Mouse (Mus musculus): ENCODE data around the gene Rfxank. TPM values are rescaled to one million over a fixed set of nuclear protein-coding genes. Genes with fewer than 3 reads are reported as not detected.

The Rfxank gene
- total RNA-seq, 2 experiments from 2014 or later = 18.0 to 23.9 TPM

DNA sequence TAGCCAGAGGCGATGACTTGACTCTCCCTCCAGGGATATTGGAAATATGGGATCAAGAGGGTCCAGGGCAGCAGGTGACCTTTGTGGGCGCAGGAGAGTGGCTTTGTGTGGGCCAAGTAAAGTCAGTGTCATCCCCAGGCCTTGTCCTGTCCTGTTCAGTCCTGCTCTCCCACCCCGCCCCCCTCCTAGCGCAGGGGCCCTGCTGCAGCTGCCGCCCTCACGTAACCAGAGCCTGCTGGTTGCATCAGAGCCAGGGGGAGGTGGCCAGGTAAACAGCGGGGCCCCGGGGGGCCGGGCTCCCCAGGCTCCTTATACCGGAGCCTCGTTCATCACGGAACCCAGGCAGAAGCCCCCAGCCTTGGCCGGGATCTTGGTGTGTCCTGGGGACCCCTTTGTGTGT, 11.2 kb upstream of the Rfxank start:
- DNase-seq = no peak

DNA sequence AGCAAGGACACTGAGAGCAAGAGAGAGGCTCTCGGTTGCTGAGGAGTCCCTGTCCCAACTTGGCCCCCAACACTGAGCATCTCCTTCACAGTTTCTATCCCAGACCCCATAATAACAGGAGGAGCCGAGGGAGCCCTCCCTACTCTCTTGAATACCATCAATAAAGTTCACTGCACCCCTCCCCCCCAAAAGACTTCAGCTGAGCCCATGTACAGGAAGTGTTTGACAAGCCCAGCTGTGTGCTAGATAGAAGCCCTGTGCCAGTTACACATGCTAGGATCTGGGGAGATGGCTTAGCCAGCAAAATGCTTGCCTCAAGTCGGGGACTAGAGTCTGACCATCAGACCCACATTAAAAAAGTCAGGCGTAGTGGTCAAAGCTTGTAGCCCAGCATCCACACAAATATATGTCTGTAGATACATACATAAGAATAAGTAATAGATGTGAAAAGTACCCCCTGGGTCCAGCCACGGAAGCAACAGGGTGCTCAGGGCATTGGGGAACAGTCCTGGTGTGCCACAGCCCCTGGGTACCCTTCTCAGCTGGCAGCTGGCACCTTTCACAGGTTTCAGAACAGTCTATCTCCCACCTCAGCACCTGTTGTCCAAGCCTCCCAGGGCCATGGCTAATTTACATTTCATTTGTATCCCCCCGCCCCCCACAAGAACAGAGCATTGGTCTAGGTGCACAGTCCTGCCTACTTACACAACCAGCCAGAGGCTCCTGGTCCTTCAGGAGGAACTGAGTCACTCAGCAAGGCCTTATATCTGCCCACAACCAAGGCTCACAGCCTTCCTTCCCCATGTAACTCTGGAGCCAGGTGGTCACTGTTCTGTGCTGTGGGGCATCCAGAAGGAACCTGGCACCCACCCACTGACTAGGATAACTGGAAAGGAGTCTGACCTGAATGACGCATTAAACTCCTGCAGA, 9.0 kb upstream of the Rfxank start:
- no peak for DNase-seq

DNA sequence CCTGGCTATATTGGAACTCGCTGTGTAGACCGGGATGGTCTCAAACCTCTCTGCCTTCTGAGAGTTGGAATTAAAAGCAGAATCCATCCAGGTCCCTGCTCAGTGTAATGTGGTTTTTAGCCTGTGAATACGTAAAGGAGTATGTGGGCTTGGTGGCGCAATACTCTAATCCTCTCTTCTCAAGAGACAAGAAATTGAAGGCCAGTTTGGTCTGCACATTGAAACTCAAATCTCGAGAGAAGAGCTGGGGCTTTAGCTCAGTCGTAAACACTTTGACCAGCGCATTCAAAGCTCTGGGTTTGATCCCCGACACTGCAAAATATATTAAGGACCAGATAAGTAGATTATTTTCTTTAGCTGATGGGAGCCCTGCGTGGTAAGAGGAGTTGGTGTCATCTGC, 1.0 kb upstream of the Rfxank start:
- peak; percentile 10 for DNase-seq

DNA sequence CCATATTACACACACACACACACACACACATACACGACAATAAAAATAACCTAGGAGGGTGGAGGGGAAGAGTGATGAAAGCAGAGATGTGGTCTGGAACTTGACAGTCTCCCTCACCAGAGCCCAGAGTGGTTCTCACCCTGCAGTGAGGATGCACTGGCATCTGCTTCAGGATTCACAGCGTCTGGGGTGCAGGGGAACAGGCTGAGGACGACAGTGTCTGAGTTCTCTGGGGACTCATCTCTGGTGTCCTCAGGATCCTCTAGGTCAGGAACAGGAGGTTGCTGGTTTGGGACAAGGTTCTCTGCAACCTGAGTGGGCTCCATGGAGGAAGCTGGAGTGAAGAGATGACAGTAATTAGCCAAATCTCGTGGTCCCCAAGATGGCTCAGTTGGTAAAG, 1.1 kb downstream of the Rfxank start:
- DNase-seq = no peak

DNA sequence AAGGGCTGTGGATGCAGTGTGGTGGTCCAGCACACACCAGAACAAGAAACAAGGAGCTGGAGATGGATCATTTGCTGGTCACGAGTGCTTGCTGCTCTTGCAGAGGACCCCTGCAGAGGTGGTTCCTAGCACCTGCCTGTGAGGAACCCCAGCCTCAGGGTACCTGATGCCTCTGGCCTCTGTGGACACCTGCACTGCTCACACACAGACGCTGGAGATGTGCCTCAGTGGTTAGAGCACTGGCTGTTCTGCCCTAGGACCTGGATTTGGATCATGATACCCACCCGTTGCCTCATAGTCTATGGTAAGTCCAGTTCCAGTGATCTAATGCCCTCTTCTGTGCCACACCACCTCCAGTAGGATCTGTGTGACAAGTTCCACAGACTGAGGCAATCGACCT, 2.4 kb downstream of the Rfxank start:
- no peak for DNase-seq

GRCm38 (mm10) chr8:70134931-70135330, 4.0 kb downstream of the Rfxank start:
- no peak for DNase-seq

DNA sequence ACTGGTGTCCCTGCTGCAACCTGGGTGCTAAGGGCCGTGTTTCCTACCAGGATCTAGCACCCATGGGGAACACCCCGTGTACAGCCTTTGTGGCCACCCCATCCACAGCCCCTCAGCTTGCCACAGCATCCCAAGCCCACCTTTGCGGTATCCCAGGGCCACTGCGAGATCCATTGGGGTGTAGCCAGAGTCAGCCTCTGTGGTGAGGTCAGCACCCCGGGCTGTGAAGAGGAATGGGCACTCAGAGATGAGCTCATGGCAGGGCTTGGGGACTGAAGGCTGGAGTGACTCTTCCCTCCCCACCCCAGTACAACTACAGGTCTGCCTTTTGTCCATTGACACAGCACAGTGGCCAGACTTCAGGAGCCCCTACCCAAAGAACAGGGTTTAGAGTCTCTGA, 4.9 kb downstream of the Rfxank start:
- DNase-seq = no peak

DNA sequence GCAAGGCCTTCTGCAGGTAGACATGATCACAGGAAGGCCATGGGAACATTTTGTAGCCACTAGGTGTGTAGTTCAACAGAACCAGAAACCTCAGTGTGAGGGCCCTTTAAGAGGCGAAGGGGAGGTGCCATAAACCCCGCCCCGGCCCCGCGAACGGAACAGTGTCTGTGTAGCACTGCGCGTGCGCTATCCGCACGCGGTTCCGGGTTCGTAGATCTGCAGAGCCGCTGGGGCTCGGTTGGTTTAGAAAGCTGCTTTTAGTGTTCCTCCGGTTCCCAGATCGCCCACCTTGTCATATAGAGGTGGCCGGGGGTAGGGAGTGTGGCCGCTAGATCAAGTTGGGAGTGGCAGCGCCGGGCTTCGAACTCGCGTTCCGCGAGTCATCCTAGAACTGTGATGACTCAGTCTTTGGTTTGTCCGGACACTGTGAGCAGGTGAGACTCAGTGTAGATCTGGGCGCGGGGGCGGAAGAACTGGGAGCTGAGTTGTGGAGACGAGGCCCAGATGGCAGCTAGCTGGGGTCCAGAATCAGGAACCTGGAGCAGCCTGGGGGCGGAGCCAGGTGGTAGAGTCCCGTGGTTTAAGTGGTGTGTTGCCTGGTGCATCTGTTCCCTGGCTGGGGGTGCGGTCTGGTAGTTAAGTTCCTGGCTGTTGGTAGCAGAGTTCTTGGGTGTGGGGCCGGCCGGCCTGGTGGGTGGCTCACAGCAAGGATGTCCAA, 7.6 kb downstream of the Rfxank start, which contains the start of gene Nr2c2ap:
TSS of gene Nr2c2ap (plus strand) at position 168 of the 718 bp plus-strand sequence.
- peak; percentile 91 for DNase-seq

- no peak for DNase-seq
Measured at GRCm38 (mm10) chr8:70130066-70130465, 8.9 kb downstream of the Rfxank start.

DNA sequence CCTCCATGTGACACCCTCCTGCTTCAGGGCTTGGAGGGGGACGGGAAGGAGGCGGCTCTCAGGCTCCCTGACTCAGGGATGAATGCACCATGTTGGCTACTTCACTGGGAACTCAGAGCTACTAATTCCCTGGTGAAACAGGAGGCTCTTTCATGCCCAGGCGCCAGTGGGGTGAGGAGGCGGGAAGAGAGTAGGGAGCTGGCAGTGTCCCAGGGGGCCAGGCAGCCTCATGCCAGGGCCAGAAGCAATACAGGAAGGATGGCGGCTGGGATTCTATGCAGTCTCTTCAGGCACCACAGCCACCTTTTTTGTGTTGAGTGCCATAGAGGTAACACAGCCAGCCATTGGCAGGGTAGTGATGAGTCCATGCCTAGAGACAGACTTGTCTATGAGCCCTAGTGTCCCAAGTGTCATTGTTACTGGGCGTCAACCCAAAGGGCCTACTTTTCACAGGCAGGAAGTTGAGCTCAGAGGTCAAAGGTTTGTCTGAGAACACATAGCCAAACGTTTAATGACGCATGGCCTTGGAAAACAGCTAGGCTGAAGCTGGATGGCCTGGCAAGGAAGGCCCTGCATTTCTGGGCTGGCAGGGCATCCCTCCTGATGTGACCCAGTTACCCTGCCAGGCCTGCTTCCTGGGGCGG, 9.5 kb downstream of the Rfxank start:
- DNase-seq = peak; percentile 77

GRCm38 (mm10) chr8:70128435-70128834, 10.5 kb downstream of the Rfxank start:
- peak; percentile 86 for DNase-seq

GRCm38 (mm10) chr8:70124992-70125391, 14.0 kb downstream of the Rfxank start:
- no peak for DNase-seq

DNA sequence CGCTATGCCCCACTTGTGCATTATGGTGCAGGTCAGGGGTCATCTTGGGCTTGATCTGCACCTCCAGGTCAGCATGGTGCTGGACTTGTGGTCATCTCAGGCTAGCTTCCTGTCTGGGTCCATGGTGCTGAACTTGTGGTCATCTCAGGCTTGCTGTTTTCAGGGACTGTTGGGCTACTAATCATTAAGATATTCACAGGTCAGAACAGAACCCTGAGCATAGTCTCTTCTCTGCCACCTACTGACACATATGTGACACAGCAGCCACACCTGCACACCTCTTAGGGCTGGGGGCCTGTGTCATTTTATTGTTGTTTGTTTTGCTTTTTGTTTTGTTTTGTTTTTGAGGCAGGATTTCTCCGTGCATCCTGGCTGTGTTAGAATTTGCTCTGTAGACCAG, 16.1 kb downstream of the Rfxank start:
- DNase-seq = no peak

DNA sequence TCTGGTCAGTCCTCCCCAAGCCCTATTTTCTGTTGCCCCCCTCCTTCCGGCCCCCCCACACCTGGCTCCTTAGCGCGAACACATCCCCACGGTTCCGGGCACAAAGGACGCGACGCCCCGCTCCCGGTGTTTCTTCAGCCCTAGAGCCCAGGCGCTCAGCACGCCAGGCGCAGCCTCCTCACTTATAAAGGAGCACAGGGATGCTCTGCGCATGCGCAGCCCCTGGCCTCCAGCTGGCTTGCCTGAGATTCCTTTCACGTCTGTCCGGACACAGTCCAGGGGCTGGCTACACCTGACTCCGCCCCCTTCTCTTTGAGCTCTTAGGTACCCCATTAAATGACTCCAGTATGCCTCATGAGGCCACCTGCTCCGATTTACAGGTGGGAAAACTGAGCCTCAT, 18.3 kb downstream of the Rfxank start, which contains the start of gene Ncan:
TSS of gene Ncan (minus strand) at position 207 of the 400 bp plus-strand sequence.
- DNase-seq = peak; percentile 74

DNA sequence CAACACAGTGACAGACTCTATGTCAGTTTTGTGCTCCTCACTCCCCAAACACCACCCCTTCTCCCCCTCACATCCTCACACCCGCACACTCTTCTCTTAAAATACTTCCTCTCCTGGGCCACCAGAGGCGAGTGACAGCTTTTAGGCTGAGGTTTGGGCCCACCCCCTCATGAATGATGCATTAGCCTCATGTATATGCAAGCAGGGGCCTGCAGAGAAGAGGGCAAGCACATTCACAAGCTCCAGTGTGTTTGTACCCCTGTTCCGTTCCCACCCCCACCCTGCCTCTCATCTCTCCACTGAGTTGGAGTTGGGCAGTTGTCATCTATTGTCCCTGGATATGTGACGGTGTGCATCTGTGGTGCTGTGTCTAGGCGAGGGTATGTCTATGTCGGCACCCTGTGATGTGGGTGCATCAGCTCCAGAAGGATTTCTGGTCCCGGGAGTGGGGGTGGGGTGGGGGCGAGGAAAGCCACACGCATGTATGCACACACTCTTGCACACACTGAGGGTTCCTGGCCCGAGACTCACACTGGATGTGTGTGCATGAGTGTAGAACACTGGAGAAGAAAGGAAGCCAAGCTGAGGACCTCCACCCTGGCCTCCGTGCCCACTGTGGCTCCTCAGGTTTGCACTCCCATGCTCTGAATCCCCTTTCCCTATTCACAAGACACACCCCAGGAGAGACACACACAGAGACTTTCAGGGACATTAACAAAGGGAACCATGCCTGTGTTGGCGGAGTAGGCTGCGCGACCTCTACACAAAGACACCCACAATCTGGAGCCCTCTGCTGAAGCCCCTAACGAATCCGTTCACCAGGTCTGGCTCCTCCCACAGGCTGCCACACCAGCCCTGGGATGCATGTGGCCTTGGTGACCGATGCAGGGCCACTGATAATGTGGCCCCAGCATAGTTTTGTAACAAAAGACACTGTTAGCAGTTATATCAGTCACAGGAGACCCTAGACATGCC, 19.9 kb downstream of the Rfxank start:
- DNase-seq = no peak

DNA sequence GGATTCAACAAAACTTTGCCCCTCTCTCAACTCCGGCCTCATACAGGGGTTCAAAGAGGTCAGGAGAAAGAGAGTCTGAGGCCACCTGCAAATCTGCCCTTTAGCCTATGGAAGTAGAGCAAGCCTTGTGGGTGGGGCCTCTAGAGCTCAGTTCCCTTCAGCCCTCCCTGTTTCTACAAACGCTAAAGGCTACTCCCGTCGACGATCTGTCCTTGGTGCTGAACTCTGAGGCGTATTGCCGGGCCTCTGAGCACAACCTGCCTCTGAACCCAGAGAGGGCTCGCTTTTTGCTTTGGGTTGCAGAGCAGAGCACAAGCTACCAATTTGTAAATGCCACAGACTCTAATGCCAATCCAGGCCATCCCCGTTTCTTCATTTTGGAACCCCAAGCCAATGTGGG, 21.3 kb downstream of the Rfxank start:
- peak; percentile 67 for DNase-seq

GRCm38 (mm10) chr8:70114892-70115291, 24.1 kb downstream of the Rfxank start:
- DNase-seq = peak; percentile 28

GRCm38 (mm10) chr8:70114488-70114887, 24.5 kb downstream of the Rfxank start:
- DNase-seq = no peak

GRCm38 (mm10) chr8:70112401-70113016, 26.4 kb downstream of the Rfxank start:
- no peak for DNase-seq

- no peak for DNase-seq
Measured at GRCm38 (mm10) chr8:70111192-70111795, 27.7 kb downstream of the Rfxank start.

GRCm38 (mm10) chr8:70110451-70110850, 28.5 kb downstream of the Rfxank start:
- no peak for DNase-seq

Data from adrenal gland, postnatal 10 days (tissue).